Mouse (Mus musculus): Measurements from ENCODE around the gene Hadh.

Hadh gene

DNA sequence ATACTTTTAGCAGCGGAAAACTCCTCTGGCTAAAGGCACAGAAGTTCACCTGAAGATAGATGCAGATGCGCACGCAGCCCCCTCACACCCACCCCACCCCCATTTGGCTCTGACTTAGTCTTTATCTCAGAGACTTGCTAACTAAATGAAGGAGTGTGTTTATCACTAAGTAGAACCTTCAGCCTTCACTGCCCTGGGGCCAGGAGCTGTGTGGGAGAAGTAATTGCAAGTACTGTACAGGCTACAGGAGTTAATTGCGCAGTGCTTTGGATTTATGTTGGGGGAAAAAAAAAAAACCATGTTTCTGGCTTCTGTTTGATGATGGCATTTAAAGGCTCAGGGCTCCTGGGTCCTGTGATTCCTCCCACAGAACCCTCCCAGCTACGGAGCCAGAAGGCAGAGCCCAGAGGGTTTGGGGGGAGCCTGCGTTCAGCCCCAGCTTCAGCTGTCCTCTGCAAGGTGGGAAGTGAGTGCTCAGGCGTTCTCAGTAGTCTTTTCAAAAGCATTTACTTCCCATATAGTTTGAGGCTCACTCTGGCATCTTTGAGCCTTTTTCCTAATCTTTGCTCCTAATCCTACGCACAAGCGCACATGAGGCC is 57.7 kb downstream of the Hadh start:
- DNase-seq = no peak

- DNase-seq = no peak
Measured at GRCm38 (mm10) chr3:131212200-131212599, 59.7 kb downstream of the Hadh start.

- DNase-seq = no peak
Measured at GRCm38 (mm10) chr3:131208265-131208891, 63.5 kb downstream of the Hadh start.

GRCm38 (mm10) chr3:131207846-131208245 is 64.1 kb downstream of the Hadh start:
- DNase-seq = no peak

DNA sequence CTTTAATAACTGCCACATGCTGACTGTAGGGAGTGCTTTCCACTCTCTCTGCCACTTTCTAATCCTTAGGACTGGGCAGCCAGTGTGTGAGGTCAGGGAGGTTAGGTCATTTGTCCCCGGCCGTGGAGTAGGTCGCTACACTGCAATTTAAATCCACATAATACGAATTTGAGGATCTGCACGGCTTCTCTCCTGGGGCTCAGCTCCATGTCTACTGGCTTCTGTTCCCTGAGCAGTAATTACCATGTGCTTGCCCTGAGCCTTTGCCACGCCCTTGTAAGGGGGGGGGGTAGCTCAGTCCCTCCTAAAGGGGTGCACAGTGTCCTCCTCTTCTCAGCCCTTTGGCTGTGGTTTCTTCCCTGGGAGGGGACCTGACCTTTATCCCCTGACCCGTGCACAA is 69.6 kb downstream of the Hadh start:
- no peak for DNase-seq

GRCm38 (mm10) chr3:131199590-131200288 is 72.2 kb downstream of the Hadh start:
- no peak for DNase-seq

GRCm38 (mm10) chr3:131198991-131199390 is 72.9 kb downstream of the Hadh start:
- DNase-seq = no peak

DNA sequence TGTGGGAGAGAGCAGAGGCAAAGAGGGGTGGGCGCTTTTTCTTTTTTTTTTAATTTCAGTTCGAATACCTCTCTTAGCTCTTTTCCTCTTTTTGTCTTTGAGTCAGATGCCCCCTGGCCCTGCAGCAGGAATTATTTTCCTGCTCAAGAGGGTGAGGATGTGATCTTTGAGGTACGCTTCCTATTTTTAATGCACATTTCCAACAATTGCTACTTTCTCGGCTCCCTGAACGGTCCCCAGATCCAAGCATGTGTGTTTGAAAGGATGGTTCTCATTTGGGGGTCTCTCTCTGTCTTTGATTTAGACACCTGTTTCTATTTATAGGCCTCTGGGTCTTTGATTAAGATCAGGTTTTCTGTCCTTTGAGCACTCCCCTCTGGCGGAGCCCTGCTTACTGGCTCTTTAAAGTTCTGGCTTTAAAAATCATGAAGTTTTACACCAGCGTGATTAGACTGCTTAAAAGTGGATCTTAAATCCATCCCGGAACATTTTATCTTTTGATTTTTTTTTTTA is 75.3 kb downstream of the Hadh start:
- DNase-seq = no peak

DNA sequence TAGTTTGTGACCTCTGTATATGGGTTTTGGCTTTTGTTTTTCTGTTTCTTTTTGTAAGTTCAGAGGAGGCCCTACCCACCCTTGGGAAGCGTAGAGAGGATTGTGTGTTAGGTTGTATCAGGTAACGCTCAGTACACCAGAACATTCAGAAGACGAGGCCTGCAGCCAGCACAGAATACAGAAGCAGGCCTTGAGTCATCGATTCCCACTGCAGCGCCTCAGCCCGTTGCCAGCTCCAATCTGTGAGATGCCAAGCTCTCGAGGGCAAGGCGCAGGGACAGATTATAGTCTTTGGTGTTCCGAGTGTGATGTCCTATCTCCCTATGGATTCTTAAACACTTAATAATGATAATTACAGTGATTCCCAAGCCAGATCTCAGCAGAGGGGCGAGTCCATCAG is 75.9 kb downstream of the Hadh start:
- DNase-seq = no peak

GRCm38 (mm10) chr3:131191454-131191853 is 80.4 kb downstream of the Hadh start:
- no peak for DNase-seq

DNA sequence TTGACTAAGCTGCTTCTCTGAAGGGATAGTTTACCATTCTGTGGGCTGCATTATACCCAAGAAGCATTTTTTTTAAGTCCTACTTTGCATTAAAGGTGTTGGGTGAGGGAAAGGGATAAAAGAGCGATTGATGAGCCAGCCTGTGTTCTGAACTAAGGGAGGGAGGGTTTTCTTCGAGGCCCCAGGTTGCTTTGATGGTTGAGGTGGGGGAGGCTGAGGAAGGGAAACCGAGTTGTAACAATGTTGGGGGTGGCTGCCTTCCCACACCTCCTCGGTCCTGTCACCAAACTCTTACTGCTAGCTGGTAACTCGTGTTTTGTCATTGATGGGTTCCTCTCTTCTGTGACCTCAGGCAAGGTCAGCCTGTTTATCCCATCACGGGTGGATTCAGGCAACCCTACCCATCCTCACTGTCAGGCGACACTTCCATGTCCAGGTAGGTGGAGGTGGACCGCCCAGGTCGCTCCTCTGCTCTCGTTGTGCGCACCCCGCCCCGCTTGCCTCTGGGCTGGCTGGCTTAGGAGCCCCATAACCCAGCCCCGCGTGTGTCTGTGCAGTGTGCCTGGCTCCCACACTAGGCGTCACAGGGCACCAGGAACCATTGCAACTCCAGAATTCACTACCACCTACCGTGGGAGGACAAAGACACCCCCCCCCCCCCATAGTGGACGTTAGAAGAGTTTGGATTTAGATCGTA is 81.1 kb downstream of the Hadh start:
- DNase-seq = no peak

- DNase-seq = no peak
Measured at GRCm38 (mm10) chr3:131190239-131190638, 81.7 kb downstream of the Hadh start.

DNA sequence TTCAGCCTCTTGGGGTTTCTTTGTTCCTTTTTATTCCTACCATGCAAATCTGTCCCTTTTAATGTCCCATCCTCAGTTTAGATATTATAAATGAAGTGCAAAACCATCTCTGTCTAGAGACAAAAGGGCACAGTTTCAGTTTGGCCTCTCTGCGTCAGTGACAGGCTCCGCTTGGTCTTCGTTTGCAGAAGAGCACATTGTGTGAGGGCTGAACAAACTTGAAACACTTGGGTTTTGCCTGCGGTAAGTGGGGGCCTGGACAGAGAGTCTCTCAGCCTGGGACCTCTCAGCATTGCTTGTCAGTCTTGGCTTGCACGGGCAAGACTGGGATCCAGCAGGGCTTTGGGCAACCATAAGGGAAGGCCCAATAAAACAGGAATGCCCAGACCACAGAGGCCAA is 85.7 kb downstream of the Hadh start:
- peak; percentile 22 for DNase-seq

All from lung, postnatal 10 days (tissue).